Mouse (Mus musculus): ENCODE data around the gene Olfr193.
"Not testable (repeated sequence)": the region's sequence is repeated elsewhere in the genome, so short reads cannot be mapped to it uniquely, and the experiment has no call there.

The Olfr193 gene

DNA sequence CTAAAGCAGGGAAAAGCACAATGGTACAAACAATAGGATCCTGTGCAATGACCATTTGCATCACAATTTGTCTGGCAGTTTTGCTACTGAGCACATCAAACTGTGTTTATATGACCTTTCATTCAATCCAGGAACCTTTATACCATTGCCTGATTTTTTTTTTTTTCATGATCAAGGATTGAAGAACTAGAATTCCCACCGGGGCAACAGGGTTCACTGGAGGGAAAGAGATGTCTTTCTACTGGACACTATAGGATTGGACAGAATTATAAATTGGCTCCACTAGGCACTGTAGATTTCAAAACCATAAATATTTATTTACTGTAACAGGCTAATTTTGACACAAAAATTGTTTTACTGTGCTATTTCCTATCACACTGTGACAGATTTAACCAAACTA is at the start of gene Olfr193:
TSS of gene Olfr193 (minus strand) at position 101 of the 400 bp plus-strand sequence.
- DNase-seq (ENCODE audit: low read depth, low spot score): no peak

DNA sequence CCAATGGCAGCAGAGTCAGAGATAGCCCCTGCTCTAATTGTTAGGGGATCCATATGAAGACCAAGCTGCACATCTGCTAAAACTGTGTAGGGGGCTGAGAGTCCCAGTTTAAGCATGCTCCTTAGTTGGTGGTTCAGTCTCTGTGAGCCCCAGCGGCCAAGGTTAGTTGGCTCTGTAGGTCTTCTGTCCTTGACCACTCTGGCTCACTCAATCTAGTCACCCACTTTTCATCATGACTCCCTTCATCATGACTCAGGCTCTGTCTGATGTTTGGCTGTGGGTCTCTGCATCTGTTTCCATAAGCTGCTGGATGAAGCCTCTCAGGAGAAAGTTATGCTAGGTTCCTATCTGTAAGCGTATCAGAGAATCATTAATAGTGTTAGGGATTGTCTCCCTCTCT is 40.3 kb upstream of the Olfr193 start:
- DNase-seq (ENCODE audit: low read depth, low spot score): no peak

DNA sequence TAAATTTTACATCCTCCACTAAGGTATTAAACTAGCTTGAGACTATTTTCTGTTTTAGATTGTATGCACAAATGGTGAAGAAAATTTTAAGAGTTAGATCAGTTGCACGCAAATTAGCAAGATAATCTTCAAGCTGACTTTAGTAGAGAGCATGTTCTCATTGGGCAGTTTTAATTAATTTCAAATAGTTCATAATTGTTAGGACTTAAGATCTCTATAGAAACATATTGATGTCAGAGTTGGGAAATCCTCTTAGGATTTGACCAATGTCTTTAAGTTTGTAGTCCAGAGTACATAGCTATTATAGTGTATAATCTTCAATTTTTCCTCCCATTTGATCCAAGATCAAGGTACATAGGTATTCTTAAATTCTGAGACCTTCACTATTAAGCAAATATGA is 35.1 kb upstream of the Olfr193 start, which contains the start of gene Olfr195:
TSS of gene Olfr195 (plus strand) at position 301 of the 400 bp plus-strand sequence.
- no peak for DNase-seq (ENCODE audit: low read depth, low spot score)

DNA sequence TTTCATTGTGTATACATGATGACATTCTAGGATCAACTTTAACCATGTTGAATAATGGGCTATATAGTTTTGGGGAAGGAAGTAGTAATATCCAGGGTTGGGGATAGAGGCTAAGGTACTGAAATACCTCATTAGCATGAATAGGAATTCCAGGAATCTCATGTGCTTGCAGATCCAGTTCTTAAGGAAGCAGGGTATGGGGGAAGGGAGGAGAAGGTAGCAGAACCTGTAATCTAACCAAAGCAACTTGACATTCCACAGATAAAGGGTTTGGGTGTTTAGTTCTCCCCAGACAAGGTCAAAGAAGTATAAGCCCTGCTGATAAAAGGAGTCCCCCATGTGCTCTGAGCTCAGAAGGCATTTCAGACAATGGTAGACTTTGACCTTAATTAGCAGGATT is 29.4 kb upstream of the Olfr193 start:
- no peak for DNase-seq (ENCODE audit: low read depth, low spot score)

DNA sequence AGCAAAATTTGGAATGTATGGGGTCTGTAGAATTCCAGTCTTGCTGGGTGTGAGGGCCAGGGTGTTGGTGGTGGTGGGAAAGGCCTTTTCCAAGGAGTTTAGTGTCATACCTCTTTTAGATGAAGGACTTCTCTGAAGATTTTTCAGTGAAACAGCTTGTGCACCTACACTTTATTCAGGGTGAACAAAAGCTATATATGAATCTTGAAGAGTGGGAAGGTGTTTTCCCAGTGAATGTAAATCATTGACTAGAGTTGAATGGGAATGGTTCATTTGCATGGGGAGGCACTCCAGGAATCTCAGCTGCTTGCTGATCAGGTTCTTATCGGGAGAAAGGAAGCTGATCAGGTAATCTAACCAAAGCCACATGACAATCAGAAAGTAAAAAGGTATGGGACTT is 19.1 kb upstream of the Olfr193 start:
- DNase-seq (ENCODE audit: low read depth, low spot score): no peak

DNA sequence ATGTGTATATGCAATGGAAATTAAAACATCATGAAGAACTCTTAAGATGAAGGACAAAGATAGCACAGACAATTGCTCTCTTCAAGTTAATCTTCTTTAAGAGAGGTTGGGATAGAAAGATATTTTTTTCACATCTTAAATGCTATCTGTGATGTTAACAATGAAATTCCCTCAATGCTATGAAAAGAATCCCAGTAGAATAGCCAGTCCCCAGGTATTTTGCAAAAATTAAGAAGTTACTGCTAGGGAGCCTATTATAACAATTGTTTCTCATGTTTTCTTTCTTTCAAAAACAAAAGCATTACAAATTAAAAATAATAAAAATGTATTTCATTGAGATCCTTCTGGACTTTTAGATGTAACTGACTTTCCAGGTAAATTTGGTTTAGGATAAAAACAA is 9.3 kb upstream of the Olfr193 start, which contains the start of gene Olfr194:
TSS of gene Olfr194 (minus strand) at position 101 of the 400 bp plus-strand sequence.
- DNase-seq (ENCODE audit: low read depth, low spot score): no peak

DNA sequence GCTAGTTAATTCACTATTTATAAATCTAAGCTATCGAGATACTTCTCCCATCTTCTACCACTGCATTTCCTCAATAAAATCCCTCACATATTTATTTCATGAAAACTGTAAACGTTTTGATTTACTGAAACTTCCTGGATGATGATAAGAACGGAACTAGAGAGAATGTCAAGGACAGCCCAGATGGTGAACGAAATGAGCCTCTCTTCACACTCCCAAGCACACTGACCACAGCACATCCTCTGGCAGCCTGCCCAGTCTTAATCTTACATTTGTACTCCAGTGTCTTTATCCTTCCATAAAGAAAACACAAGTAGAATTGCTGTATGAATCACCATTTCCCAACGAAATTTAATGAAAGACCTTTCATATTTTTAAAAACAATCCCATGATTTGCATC is 3.2 kb downstream of the Olfr193 start:
- not testable (repeated sequence) for DNase-seq (ENCODE audit: low read depth, low spot score)

DNA sequence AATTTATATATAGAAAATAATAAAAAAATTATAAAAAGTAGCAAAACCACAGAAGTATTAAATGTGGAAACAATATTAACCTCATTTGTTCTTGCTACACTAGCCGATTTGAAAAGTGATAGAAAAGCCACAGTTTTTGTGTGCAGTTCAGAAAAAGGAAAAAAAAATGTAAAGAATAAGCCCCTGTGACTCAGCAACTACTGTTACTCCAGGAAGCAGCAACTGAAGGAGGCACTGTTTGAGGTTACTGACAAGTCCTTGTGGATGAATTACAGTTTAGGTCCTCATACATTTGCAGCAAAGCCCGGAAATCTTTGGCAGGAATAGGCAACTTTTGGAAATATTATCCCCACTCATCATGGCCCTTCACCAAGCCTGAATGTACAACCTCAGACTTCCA is 6.4 kb downstream of the Olfr193 start:
- no peak for DNase-seq (ENCODE audit: low read depth, low spot score)

DNA sequence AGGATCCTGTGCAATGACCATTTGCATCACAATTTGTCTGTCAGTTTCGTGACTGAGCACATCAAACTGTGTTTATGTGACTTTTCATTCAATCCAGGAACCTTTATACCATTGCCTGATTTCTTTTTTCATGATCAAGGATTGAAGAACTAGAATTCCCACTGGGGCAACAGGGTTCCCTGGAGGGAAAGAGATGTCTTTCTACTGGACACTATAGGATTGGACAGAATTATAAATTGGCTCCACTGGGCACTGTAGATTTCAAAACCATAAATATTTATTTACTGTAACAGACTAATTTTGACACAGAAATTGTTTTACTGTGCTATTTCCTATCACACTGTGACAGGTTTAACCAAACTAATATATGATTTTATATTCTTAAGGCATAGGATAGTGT is 22.0 kb downstream of the Olfr193 start, which contains the start of gene Olfr191:
TSS of gene Olfr191 (minus strand) at position 101 of the 400 bp plus-strand sequence.
- DNase-seq (ENCODE audit: low read depth, low spot score): peak; percentile 3

DNA sequence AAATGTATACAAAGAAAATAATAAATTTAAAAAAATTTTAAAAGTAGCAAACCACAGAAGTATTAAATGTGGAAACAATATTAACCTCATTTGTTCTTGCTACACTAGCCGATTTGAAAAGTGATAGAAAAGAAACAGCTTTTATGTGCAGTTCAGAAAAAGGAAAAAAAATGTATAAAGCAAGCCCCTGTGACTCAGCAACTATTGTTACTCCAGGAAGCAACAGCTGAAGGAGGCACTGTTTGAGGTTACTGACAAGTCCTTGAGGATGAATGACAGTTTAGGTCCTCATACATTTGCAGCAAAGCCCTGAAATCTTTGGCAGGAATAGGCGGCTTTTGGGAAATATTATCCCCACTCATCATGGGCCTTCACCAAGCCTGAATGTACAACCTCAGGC is 30.6 kb downstream of the Olfr193 start:
- not testable (repeated sequence) for DNase-seq (ENCODE audit: low read depth, low spot score)

DNA sequence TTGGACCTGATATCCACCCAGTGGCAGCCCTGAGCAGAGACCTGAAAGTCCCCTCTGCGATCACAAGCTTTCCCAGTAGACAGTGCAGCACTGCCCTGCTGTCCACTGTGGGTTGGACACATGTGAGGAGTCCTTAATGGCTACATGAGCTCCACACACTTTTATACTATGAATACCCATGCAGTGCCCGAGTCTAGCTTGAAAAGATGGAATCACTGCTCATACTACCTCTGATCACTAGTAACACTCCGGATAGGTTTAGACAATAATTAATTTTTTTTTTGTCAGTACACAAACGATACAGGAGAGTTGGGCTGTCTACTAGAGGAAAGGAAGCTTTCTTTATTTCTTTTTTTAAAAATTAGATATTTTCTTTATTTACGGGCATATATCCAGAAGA is 33.8 kb downstream of the Olfr193 start, which contains the start of gene Olfr190:
TSS of gene Olfr190 (minus strand) at position 101 of the 400 bp plus-strand sequence.
- no peak for DNase-seq (ENCODE audit: low read depth, low spot score)

DNA sequence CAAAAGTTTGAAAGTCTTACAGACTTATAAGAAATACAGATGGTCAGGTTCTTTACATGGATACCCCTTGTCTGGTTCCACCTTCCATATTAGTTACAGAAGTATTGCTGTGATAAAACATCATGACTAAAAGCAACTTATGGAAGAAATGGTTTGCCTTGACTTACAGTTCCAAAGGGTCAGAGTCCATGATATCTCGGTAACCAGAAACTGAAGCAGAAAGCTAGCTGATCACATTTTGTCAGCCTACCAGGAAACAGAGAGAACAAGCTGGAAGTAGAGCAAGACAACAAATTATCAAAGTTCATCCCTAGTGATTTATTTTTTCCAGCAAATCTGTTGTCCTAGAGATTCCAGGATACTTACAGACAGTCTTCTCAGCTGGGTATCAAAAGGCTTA is 38.2 kb downstream of the Olfr193 start:
- no peak for DNase-seq (ENCODE audit: low read depth, low spot score)

DNA sequence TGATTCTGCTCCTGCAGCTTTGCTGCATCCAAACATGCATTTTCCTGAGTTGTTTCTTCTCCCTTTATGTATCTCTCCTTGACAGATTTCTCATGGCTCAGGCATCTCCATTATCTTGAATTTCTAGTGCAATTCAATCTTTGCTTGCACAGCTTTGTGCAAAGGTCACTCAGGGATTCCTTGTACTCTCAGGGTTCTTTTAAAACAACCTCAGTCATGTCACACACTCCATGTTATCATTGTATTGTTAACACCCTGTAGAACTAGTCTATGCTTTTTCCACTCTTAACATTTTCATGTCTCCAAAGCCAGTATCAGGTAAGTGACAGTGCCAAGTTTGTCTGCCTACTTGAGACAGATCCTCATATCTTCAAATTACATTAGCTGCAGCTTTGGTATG is 39.9 kb downstream of the Olfr193 start:
- no peak for DNase-seq (ENCODE audit: low read depth, low spot score)

DNA sequence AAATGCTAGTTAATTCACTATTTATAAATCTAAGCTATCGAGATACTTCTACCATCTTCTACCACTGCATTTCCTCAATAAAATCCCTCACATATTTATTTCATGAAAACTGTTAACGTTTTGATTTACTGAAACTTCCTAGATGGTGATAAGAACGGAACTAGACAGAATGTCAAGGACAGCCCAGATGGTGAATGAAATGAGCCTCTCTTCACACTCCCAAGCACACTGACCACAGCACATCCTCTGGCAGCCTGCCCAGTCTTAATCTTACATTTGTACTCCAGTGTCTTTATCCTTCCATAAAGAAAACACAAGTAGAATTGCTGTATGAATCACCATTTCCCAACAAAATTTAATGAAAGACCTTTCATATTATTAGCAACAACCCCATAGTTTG is 49.3 kb downstream of the Olfr193 start:
- DNase-seq (ENCODE audit: low read depth, low spot score): not testable (repeated sequence)

Measured in ES-CJ7 (cell line).